Mouse (Mus musculus) limb, embryonic 14.5 days (tissue): ENCODE measurements around the gene P3h4. TPM values are rescaled to one million over a fixed set of nuclear protein-coding genes. Genes with fewer than 3 reads are reported as not detected.

Experiments used
- ATAC-seq: fragments of 200-750 bp; cut with Nextera tagmentation; 2 replicates; pipeline ENCODE4 v1.8.0; 2017; ENCODE audit warnings: low read depth, moderate number of reproducible peaks, moderate TSS enrichment; ENCODE audit not compliant: low FRiP score
- DNase-seq: peaks from one replicate; pipeline ENCODE4 v3.0.0-alpha.2; 2015; ENCODE audit warnings: low spot score
- H3K27ac ChIP-seq: fragments of 300-500 bp; sonication (generic); replicated peaks from 2 replicates; pipeline ENCODE4 v1.5.1; 2014; ENCODE audit warnings: low read depth, mild to moderate bottlenecking, low read length, moderate library complexity, mixed read lengths
- H3K27me3 ChIP-seq: fragments of 300-500 bp; sonication (generic); 2 replicates; pipeline ENCODE4 v1.6.1; 2014; ENCODE audit warnings: low read length, mixed read lengths; ENCODE audit not compliant: control insufficient read depth, insufficient read depth
- H3K36me3 ChIP-seq: fragments of 300-500 bp; sonication (generic); 2 replicates; pipeline ENCODE4 v1.6.1; 2014; ENCODE audit warnings: mild to moderate bottlenecking, low read length, moderate library complexity, mixed read lengths; ENCODE audit not compliant: control insufficient read depth, insufficient read depth
- H3K4me1 ChIP-seq: fragments of 300-500 bp; sonication (generic); 2 replicates; pipeline ENCODE4 v1.6.1; 2014; ENCODE audit warnings: antibody characterized with exemption, low read length, mixed read lengths; ENCODE audit not compliant: control insufficient read depth, insufficient read depth
- H3K4me2 ChIP-seq: fragments of 300-500 bp; sonication (generic); replicated peaks from 2 replicates; pipeline ENCODE4 v1.6.1; 2014; ENCODE audit warnings: low read depth, mild to moderate bottlenecking, low read length, moderate library complexity; ENCODE audit not compliant: severe bottlenecking
- H3K4me3 ChIP-seq: fragments of 300-500 bp; sonication (generic); replicated peaks from 2 replicates; pipeline ENCODE4 v1.5.1; 2014; ENCODE audit warnings: low read length
- H3K9ac ChIP-seq: fragments of 300-500 bp; sonication (generic); 2 replicates; pipeline ENCODE4 v1.6.1; 2014; ENCODE audit warnings: mild to moderate bottlenecking, low read depth, low read length, moderate library complexity; ENCODE audit not compliant: severe bottlenecking
- H3K9me3 ChIP-seq: fragments of 300-500 bp; sonication (generic); 2 replicates; pipeline ENCODE4 v1.6.1; 2016; ENCODE audit warnings: low read length; ENCODE audit not compliant: control insufficient read depth
- POLR2A ChIP-seq: fragments of 200-500 bp; IDR thresholded peaks from 2 replicates; pipeline ENCODE4 v1.8.0; 2012; ENCODE audit warnings: inconsistent platforms, mild to moderate bottlenecking, moderate library complexity, borderline replicate concordance; ENCODE audit not compliant: insufficient read depth, insufficient read length; ENCODE audit errors: extremely low read depth
- WGBS: fragments of 180-500 bp; shearing (Covaris S2); extraction: QIAGEN DNeasy Blood & Tissue Kit; methylation state at CpG from one replicate; pipeline ENCODE4 v1.1.7; 2014; 5-methylcytosine and 5-hydroxymethylcytosine counted together
- polyA plus RNA-seq, 2 experiments: library from polyadenylated mRNA; depleted of rRNA in 1 of 2; stranded (reverse) in 1 of 2; unstranded in 1 of 2; fragments of >200 nt; fragmentation: Nextera tagmentation in 1 of 2; extraction: Ambion mirVana in 1 of 2; gene quantifications; 2 replicates each; pipeline versions ENCODE4 v1.2.1 to v1.2.3; 2012 to 2014

The P3h4 gene
- polyA plus RNA-seq, 2 experiments = 95.2 to 120 TPM

DNA sequence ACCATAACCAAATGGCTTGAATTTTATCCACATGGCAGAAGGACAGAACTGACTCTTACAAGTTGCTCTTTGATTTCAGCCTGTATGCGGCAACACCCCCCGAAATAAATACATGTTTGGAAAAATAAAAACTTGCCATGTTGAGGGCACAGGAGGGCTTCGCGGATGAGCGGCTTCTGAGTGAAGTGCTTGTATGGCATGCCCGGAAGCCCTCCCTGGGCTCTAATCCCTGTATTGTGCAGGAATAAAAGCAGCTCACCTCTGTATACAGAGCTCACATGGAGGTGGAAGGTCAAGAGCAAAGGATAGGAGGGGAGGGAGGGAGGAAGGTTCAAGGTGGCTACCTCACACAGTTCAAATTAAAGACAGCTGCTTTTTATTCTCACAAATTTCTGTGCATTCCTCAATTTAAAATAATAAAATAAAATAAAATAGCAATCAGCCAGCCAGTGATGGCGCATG, 22.7 kb downstream of the P3h4 start:
- no peak overlapping the region for H3K4me2 ChIP-seq
- DNase-seq (no peak), ATAC-seq (no peak)
- H3K36me3 ChIP-seq = peaks cover 3% of the 10 kb centered on the region; the same call in 1 of the 2 replicates
- H3K9ac ChIP-seq = no peak overlapping the region
- H3K9me3 ChIP-seq = no peaks in the 10 kb centered on the region
- H3K27ac ChIP-seq = no peak overlapping the region
- H3K27me3 ChIP-seq = no peaks in the 10 kb centered on the region
- no peak for TF ChIP-seq POLR2A
- no peak overlapping the region for H3K4me3 ChIP-seq
- peaks cover 35% of the 10 kb centered on the region for H3K4me1 ChIP-seq
- WGBS = 95% methylated on average over 7 of the region's 7 CpGs

DNA sequence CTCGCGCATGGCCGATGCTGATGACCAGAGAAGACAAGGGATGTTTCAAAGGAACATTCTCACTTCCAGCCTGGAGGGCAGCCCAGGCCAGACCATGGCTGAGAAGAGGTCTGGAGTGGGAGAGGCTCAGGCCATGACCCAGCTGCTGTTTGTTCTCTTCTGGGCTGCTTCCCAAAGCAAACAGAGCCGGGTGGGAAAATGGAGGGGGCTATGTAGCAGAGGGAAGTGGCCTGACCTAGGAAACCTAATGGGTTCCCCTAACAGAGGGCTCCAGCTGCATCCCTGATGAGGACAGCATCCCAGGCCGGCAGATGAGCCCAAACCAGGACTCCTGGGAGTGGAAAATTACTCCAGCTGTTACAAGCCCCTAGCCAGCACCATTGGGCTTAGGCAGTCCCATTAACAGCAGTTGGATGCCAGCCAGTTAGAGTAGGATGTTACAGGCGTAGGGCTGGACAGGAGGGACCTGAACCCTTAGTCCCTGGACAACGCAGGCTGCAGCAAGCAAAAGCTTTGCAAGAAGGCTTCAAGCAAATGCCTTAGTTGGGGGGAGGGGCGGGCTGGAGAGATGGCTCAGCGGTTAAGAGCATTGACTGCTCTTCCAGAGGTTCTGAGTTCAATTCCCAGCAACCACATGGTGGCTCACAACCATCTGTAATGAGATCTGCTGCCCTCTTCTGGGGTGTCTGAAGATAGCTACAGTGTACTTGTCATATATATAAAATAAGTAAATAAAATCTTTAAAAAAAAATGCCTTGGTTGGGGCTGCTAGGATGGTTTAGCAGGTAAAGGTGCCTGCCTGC, 23.4 kb downstream of the P3h4 start:
- no peak for TF ChIP-seq POLR2A
- Histone ChIP-seq H3K9me3 (no peaks in the 10 kb centered on the region), H3K4me1 (peaks cover 33% of the 10 kb centered on the region), H3K36me3 (peaks cover 3% of the 10 kb centered on the region; the same call in 1 of the 2 replicates), H3K27ac (0 out of 2 replicates have a peak overlapping the region, but pooled peaks have one; percentile 33), H3K9ac (no peak overlapping the region), H3K4me2 (no peak overlapping the region), H3K4me3 (no peak overlapping the region), H3K27me3 (no peaks in the 10 kb centered on the region)
- ATAC-seq = peak; percentile 48; the same call in 1 of the 2 replicates
- 65% methylated on average over 9 of the region's 9 CpGs for WGBS
- DNase-seq = peak; percentile 61

DNA sequence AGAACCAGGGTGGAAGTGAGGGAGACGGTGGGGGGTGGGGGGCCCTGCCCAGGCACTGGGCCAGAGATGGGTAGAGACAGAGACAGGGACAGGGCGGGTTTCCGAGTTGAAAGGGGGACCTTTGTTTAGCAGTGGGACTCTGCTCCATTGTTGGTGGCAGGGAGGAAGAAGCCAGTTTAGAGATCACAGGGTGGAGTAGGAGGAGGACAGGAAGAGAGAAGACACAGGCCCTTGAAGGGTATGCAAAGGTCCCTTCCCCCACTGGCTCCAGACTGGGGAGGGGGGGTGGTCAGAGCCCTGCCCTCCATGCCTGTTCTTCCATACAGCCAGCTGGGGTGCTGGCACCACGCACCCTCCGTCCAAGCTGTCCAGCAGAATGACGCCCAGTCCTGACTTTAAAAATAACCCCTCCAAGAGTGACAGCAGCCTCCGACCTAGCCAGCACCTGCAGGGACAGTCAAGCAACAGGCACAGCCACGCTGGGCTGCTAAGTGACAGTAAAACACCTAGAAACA, 24.6 kb downstream of the P3h4 start:
- no peaks in the 10 kb centered on the region for H3K9me3 ChIP-seq
- H3K4me2 ChIP-seq = no peak overlapping the region
- ATAC-seq (no peak), DNase-seq (no peak)
- WGBS = 58% methylated on average over 8 of the region's 8 CpGs
- H3K27ac ChIP-seq = no peak overlapping the region
- TF ChIP-seq POLR2A = no peak
- H3K4me1 ChIP-seq = peaks cover 21% of the 10 kb centered on the region
- H3K36me3 ChIP-seq = peaks cover 14% of the 10 kb centered on the region
- no peaks in the 10 kb centered on the region for H3K27me3 ChIP-seq
- H3K4me3 ChIP-seq = no peak overlapping the region
- no peak overlapping the region for H3K9ac ChIP-seq

DNA sequence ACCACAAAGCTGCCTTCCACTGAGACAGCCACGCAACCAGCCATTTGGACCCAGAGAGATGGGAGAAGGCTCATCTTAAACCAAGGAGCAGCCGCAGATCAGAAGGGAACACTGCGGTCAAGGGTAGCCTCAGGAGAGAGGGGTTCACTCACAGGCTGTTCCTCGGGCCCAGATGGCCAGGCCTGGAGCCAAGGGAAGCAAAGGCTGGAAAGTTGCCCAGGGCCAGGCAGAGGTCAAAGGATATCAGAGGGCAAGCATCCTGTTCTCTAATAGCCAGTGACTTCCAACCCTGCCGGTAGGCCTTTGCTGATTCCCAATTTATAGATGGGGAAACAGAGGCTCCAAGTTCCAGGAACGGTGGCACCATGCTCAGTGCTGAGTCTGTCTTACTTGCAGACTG, 26.0 kb downstream of the P3h4 start:
- H3K27ac ChIP-seq = no peak overlapping the region
- peaks cover 22% of the 10 kb centered on the region for H3K36me3 ChIP-seq
- no peak overlapping the region for H3K4me3 ChIP-seq
- peaks cover 21% of the 10 kb centered on the region for H3K4me1 ChIP-seq
- H3K4me2 ChIP-seq = peak overlapping the region; percentile 13; the same call in 1 of the 2 replicates
- H3K9ac ChIP-seq = no peak overlapping the region
- DNase-seq (no peak), ATAC-seq (no peak)
- 71% methylated on average over 6 of the region's 6 CpGs for WGBS
- no peak for TF ChIP-seq POLR2A
- no peaks in the 10 kb centered on the region for H3K27me3 ChIP-seq
- H3K9me3 ChIP-seq = no peaks in the 10 kb centered on the region

DNA sequence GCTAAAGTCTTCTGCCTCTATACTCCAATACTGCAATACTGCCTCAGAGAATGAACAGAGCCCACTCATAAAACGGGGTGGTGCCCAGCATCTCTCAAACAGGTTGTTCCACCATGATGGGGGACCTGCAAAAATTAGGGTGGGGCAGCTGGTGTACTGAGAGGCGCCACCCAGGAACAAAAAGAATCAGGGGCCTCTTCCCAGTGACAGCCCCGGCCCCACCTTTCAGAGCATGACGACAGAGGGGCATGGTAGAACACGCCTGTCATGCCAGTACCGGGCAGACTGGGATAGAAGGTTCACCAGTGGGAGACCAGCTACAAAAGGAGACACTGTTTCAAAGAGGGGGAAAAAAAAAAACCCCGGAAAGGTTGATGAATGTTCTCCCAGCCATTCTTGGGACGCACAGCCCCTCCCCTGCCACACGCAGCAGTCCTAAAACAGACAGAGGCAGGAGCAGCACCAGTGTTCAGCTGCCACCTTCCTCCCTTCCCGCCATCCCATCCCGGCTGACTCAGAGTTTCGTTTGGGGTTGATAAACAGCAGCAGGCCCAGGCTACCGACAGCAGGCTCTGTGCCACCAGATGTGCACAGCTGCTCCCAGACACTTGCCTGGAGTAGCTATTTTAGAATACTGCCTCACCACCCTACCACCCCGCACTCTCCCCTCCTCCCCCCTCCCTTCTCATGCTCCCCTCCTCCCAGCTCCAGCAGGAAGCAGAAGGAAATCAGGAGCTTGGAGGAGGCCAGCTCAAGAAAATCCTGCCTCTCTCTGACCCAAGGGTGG, 26.9 kb downstream of the P3h4 start:
- TF ChIP-seq POLR2A = no peak
- Histone ChIP-seq H3K4me3 (no peak overlapping the region), H3K4me1 (peaks cover 21% of the 10 kb centered on the region), H3K4me2 (peak overlapping the region; percentile 13), H3K27ac (peak overlapping the region; percentile 43; the same call in 1 of the 2 replicates), H3K9me3 (no peaks in the 10 kb centered on the region), H3K9ac (no peak overlapping the region; the same call in 1 of the 2 replicates), H3K27me3 (no peaks in the 10 kb centered on the region), H3K36me3 (peaks cover 29% of the 10 kb centered on the region)
- ATAC-seq (peak; percentile 64; the same call in 1 of the 2 replicates), DNase-seq (peak; percentile 66)
- 36% methylated on average over 14 of the region's 14 CpGs for WGBS
